Mouse (Mus musculus) spleen, adult 2 months (tissue): Measurements from ENCODE around the gene Nenf. TPM values are rescaled to one million over a fixed set of nuclear protein-coding genes. Genes with fewer than 3 reads are reported as not detected.

Experiments
- DNase-seq, 2 experiments: peaks; one replicate each; pipeline versions ENCODE4 v3.0.0 to v3.0.0-alpha.2; 2012 to 2021; ENCODE audit warnings: low spot score in 2 of 2, low read depth in 1 of 2
- H3K27ac ChIP-seq: fragments of 200-500 bp; 2 replicates; pipeline ENCODE4 v1.5.1; 2012; ENCODE audit warnings: low read length, inconsistent platforms; ENCODE audit not compliant: insufficient read depth
- H3K27me3 ChIP-seq: fragments of 200-500 bp; 2 replicates; pipeline ENCODE4 v1.6.1; 2012; ENCODE audit warnings: mild to moderate bottlenecking, moderate library complexity, low read length, inconsistent platforms; ENCODE audit not compliant: control insufficient read depth, insufficient read depth
- H3K36me3 ChIP-seq: fragments of 200-500 bp; 2 replicates; pipeline ENCODE4 v1.6.1; 2012; ENCODE audit warnings: mild to moderate bottlenecking, low read length, inconsistent platforms; ENCODE audit not compliant: control insufficient read depth, insufficient read depth
- H3K4me1 ChIP-seq: fragments of 200-500 bp; 2 replicates; pipeline ENCODE4 v1.6.1; 2011; ENCODE audit warnings: inconsistent platforms; ENCODE audit not compliant: control insufficient read depth, insufficient read depth, insufficient read length
- H3K4me3 ChIP-seq: fragments of 200-500 bp; 2 replicates; pipeline ENCODE4 v1.5.1; 2011; ENCODE audit warnings: mild to moderate bottlenecking, inconsistent platforms; ENCODE audit not compliant: insufficient read depth, insufficient read length; ENCODE audit errors: extremely low read depth
- CTCF ChIP-seq: fragments of 200-500 bp; IDR thresholded peaks from 2 replicates; pipeline ENCODE4 v1.5.1; 2011; ENCODE audit warnings: mild to moderate bottlenecking, inconsistent platforms; ENCODE audit not compliant: insufficient read depth, insufficient read length, insufficient replicate concordance; ENCODE audit errors: extremely low read depth
- POLR2A ChIP-seq: fragments of 200-500 bp; IDR thresholded peaks from 2 replicates; pipeline ENCODE4 v1.6.1; 2011; ENCODE audit warnings: low read depth, low read length, inconsistent platforms
- WGBS: fragments of 180-500 bp; shearing (Covaris S2); methylation state at CpG from one replicate; pipeline ENCODE4 v1.1.7; 2018; 5-methylcytosine and 5-hydroxymethylcytosine counted together
- polyA plus RNA-seq: library from polyadenylated mRNA; depleted of rRNA; stranded (reverse); fragments of >200 nt; gene quantifications from 2 replicates; pipeline ENCODE4 v1.2.3, GENCODE M21; 2012

Nenf gene
- polyA plus RNA-seq, 1 experiment = 51.4 TPM

- H3K27me3 ChIP-seq = no peaks in the 10 kb centered on the region
- H3K36me3 ChIP-seq = peaks cover 6% of the 10 kb centered on the region; the same call in 1 of the 2 replicates
- H3K27ac ChIP-seq = no peak overlapping the region
- H3K4me3 ChIP-seq = no peak overlapping the region
- H3K4me1 ChIP-seq = peaks cover 24% of the 10 kb centered on the region; the same call in 1 of the 2 replicates
- TF ChIP-seq POLR2A (no peak), CTCF (no peak)
- WGBS = 92% methylated on average over 4 of the region's 4 CpGs
- no peak for DNase-seq
These were observed 12.4 kb upstream of the Nenf start for GRCm38 (mm10) chr1:191330356-191330755.

- peak overlapping the region; percentile 32; the same call in 1 of the 2 replicates for H3K27ac ChIP-seq
- WGBS = 20% methylated on average over 8 of the region's 8 CpGs
These were observed 10.0 kb upstream of the Nenf start for GRCm38 (mm10) chr1:191328019-191328441.

GRCm38 (mm10) chr1:191327258-191327657 is 9.3 kb upstream of the Nenf start:
- WGBS = 38% methylated on average over 8 of the region's 8 CpGs

More at GRCm38 (mm10) chr1:191328019-191328441, 10.0 kb upstream of the Nenf start:
- H3K27me3 ChIP-seq = no peaks in the 10 kb centered on the region
- H3K4me3 ChIP-seq = peak overlapping the region; percentile 6; the same call in 1 of the 2 replicates
- peaks cover 4% of the 10 kb centered on the region; the same call in 1 of the 2 replicates for H3K36me3 ChIP-seq
- peaks cover 21% of the 10 kb centered on the region; the same call in 1 of the 2 replicates for H3K4me1 ChIP-seq
- TF ChIP-seq CTCF = no peak
- TF ChIP-seq POLR2A = no peak
- DNase-seq = no peak

GRCm38 (mm10) chr1:191326233-191326882 is 8.4 kb upstream of the Nenf start:
- H3K4me1 ChIP-seq = peaks cover 24% of the 10 kb centered on the region; the same call in 1 of the 2 replicates
- 2% methylated on average over 34 of the region's 35 CpGs for WGBS
- no peak for TF ChIP-seq CTCF
- TF ChIP-seq POLR2A = no peak
- H3K27me3 ChIP-seq = no peaks in the 10 kb centered on the region
- peak in 1 of 2 experiments; percentile 82 for DNase-seq
- H3K36me3 ChIP-seq = peaks cover 2% of the 10 kb centered on the region; the same call in 1 of the 2 replicates
- peak overlapping the region; percentile 89 for H3K4me3 ChIP-seq
- peak overlapping the region; percentile 86 for H3K27ac ChIP-seq

More at GRCm38 (mm10) chr1:191327258-191327657, 9.3 kb upstream of the Nenf start:
- peaks cover 24% of the 10 kb centered on the region; the same call in 1 of the 2 replicates for H3K4me1 ChIP-seq
- DNase-seq = no peak
- H3K27ac ChIP-seq = 0 out of 2 replicates have a peak overlapping the region, but pooled peaks have one; percentile 3
- peak overlapping the region; percentile 11; the same call in 1 of the 2 replicates for H3K4me3 ChIP-seq
- H3K27me3 ChIP-seq = no peaks in the 10 kb centered on the region
- TF ChIP-seq CTCF (no peak), POLR2A (no peak)
- peaks cover 4% of the 10 kb centered on the region; the same call in 1 of the 2 replicates for H3K36me3 ChIP-seq

- peak; percentile 94 to 96 for DNase-seq
- peaks cover 24% of the 10 kb centered on the region; the same call in 1 of the 2 replicates for H3K4me1 ChIP-seq
- H3K27ac ChIP-seq = peak within 1 kb of the TSS; percentile 86
- peaks cover 2% of the 10 kb centered on the region; the same call in 1 of the 2 replicates for H3K36me3 ChIP-seq
- H3K27me3 ChIP-seq = no peaks in the 10 kb centered on the region
- TF ChIP-seq CTCF = no peak
- TF ChIP-seq POLR2A = peak; percentile 90
- WGBS = under 1% methylated on average over 42 of the region's 42 CpGs
- peak within 1 kb of the TSS; percentile 89 for H3K4me3 ChIP-seq
These were observed 7.8 kb upstream of the Nenf start, which contains the start of gene Tmem206 for GRCm38 (mm10) chr1:191325726-191326232. TSS of gene Tmem206 (plus strand) at chr1:191325912.

GRCm38 (mm10) chr1:191324733-191325590 is 7.0 kb upstream of the Nenf start:
- H3K27ac ChIP-seq = peak overlapping the region; percentile 47; the same call in 1 of the 2 replicates
- peaks cover 24% of the 10 kb centered on the region; the same call in 1 of the 2 replicates for H3K4me1 ChIP-seq
- no peak for TF ChIP-seq POLR2A
- TF ChIP-seq CTCF = no peak
- DNase-seq = no peak
- no peaks in the 10 kb centered on the region for H3K27me3 ChIP-seq
- no peaks in the 10 kb centered on the region for H3K36me3 ChIP-seq
- no peak overlapping the region for H3K4me3 ChIP-seq
- 74% methylated on average over 7 of the region's 7 CpGs for WGBS
